Mouse (Mus musculus): ENCODE data around the gene Msrb1. TPM values are rescaled to one million over a fixed set of nuclear protein-coding genes. Genes with fewer than 3 reads are reported as not detected.

Msrb1 gene
- polyA plus RNA-seq, 1 experiment from 2014 or later = 19.5 TPM

Other genes with a start within 250 kb of the Msrb1 start
- 14.8 and 16.6 TPM in 2 replicates for gene Caskin1, start 248.0 kb upstream of the Msrb1 start, polyA plus RNA-seq (2016; fragmentation: Nextera tagmentation; extraction: Ambion mirVana)
- gene Traf7, start 208.7 kb upstream of the Msrb1 start, polyA plus RNA-seq (2016; fragmentation: Nextera tagmentation; extraction: Ambion mirVana) = 100 and 103 TPM in 2 replicates
- gene Rab26, start 202.4 kb upstream of the Msrb1 start, polyA plus RNA-seq (2016; fragmentation: Nextera tagmentation; extraction: Ambion mirVana) = 1.7 and 1.9 TPM in 2 replicates
- 15.5 and 17.9 TPM in 2 replicates for gene Pkd1, start 186.8 kb upstream of the Msrb1 start, polyA plus RNA-seq (2016; fragmentation: Nextera tagmentation; extraction: Ambion mirVana)
- gene Tsc2, start 104.0 kb upstream of the Msrb1 start, polyA plus RNA-seq (2016; fragmentation: Nextera tagmentation; extraction: Ambion mirVana) = 78.4 and 89.3 TPM in 2 replicates
- 14.5 and 18.8 TPM in 2 replicates for gene Nthl1, start 104.0 kb upstream of the Msrb1 start, polyA plus RNA-seq (2016; fragmentation: Nextera tagmentation; extraction: Ambion mirVana)
- 18.3 and 21.9 TPM in 2 replicates for gene Slc9a3r2, start 86.3 kb upstream of the Msrb1 start, polyA plus RNA-seq (2016; fragmentation: Nextera tagmentation; extraction: Ambion mirVana)
- gene Npw, start 78.2 kb upstream of the Msrb1 start, polyA plus RNA-seq (2016; fragmentation: Nextera tagmentation; extraction: Ambion mirVana) = not detected in 2 replicates
- 25.5 and 26.9 TPM in 2 replicates for gene Zfp598, start 67.0 kb upstream of the Msrb1 start, polyA plus RNA-seq (2016; fragmentation: Nextera tagmentation; extraction: Ambion mirVana)
- 27.8 and 33.5 TPM in 2 replicates for gene Syngr3, start 46.7 kb upstream of the Msrb1 start, polyA plus RNA-seq (2016; fragmentation: Nextera tagmentation; extraction: Ambion mirVana)
- gene Gfer, start 40.5 kb upstream of the Msrb1 start, polyA plus RNA-seq (2016; fragmentation: Nextera tagmentation; extraction: Ambion mirVana) = 49.1 and 50.2 TPM in 2 replicates
- gene Noxo1, start 40.4 kb upstream of the Msrb1 start, polyA plus RNA-seq (2016; fragmentation: Nextera tagmentation; extraction: Ambion mirVana) = 1.6 and 2.6 TPM in 2 replicates
- 94.7 and 98.0 TPM in 2 replicates for gene Tbl3, start 29.0 kb upstream of the Msrb1 start, polyA plus RNA-seq (2016; fragmentation: Nextera tagmentation; extraction: Ambion mirVana)
- 0.29 TPM in 1 of 2 replicates, not detected in the other for gene Rnf151, start 18.6 kb upstream of the Msrb1 start, polyA plus RNA-seq (2016; fragmentation: Nextera tagmentation; extraction: Ambion mirVana)
- gene Rps2, start 18.5 kb upstream of the Msrb1 start, polyA plus RNA-seq (2016; fragmentation: Nextera tagmentation; extraction: Ambion mirVana) = 946 and 1,025 TPM in 2 replicates
- gene Ndufb10, start 12.2 kb upstream of the Msrb1 start, polyA plus RNA-seq (2016; fragmentation: Nextera tagmentation; extraction: Ambion mirVana) = 195 and 201 TPM in 2 replicates
- gene Rpl3l, start 8.8 kb upstream of the Msrb1 start, polyA plus RNA-seq (2016; fragmentation: Nextera tagmentation; extraction: Ambion mirVana) = not detected in 2 replicates
- 1.1 and 1.7 TPM in 2 replicates for gene Hs3st6, start 16.3 kb downstream of the Msrb1 start, polyA plus RNA-seq (2016; fragmentation: Nextera tagmentation; extraction: Ambion mirVana)
- not detected in 2 replicates for gene Meiob, start 67.6 kb downstream of the Msrb1 start, polyA plus RNA-seq (2016; fragmentation: Nextera tagmentation; extraction: Ambion mirVana)
- gene Hagh, start 103.5 kb downstream of the Msrb1 start, polyA plus RNA-seq (2016; fragmentation: Nextera tagmentation; extraction: Ambion mirVana) = 24.8 and 27.1 TPM in 2 replicates
- gene Fahd1, start 113.7 kb downstream of the Msrb1 start, polyA plus RNA-seq (2016; fragmentation: Nextera tagmentation; extraction: Ambion mirVana) = 17.3 and 17.7 TPM in 2 replicates
- gene Igfals, start 129.4 kb downstream of the Msrb1 start, polyA plus RNA-seq (2016; fragmentation: Nextera tagmentation; extraction: Ambion mirVana) = 0.20 TPM in 1 of 2 replicates, not detected in the other
- 62.9 and 64.4 TPM in 2 replicates for gene Nubp2, start 149.7 kb downstream of the Msrb1 start, polyA plus RNA-seq (2016; fragmentation: Nextera tagmentation; extraction: Ambion mirVana)
- gene Spsb3, start 150.0 kb downstream of the Msrb1 start, polyA plus RNA-seq (2016; fragmentation: Nextera tagmentation; extraction: Ambion mirVana) = 47.3 and 50.7 TPM in 2 replicates
- gene Eme2, start 158.4 kb downstream of the Msrb1 start, polyA plus RNA-seq (2016; fragmentation: Nextera tagmentation; extraction: Ambion mirVana) = 42.7 and 44.6 TPM in 2 replicates
- 86.0 and 91.1 TPM in 2 replicates for gene Mrps34, start 158.5 kb downstream of the Msrb1 start, polyA plus RNA-seq (2016; fragmentation: Nextera tagmentation; extraction: Ambion mirVana)
- 54.9 and 63.0 TPM in 2 replicates for gene Nme3, start 159.9 kb downstream of the Msrb1 start, polyA plus RNA-seq (2016; fragmentation: Nextera tagmentation; extraction: Ambion mirVana)
- 76.5 and 78.2 TPM in 2 replicates for gene Mapk8ip3, start 200.3 kb downstream of the Msrb1 start, polyA plus RNA-seq (2016; fragmentation: Nextera tagmentation; extraction: Ambion mirVana)
- gene Jpt2, start 224.0 kb downstream of the Msrb1 start, polyA plus RNA-seq (2016; fragmentation: Nextera tagmentation; extraction: Ambion mirVana) = 304 and 312 TPM in 2 replicates

Measured in forebrain, embryonic 12.5 days (tissue).